Mouse (Mus musculus): Measurements from ENCODE around the gene Rpl15. TPM values are rescaled to one million over a fixed set of nuclear protein-coding genes. Genes with fewer than 3 reads are reported as not detected.

Gene Rpl15
- 105 and 148 TPM in 2 replicates for polyA plus RNA-seq (2012; rRNA removed)

- peaks cover 4% of the 10 kb centered on the region for H3K4me1 ChIP-seq (ENCODE audit: control insufficient read depth, insufficient read depth, low read length)
- peak; percentile 97 for DNase-seq
- under 1% methylated on average over 78 of the region's 78 CpGs for WGBS
- peak within 1 kb of the TSS; percentile 98 for H3K4me3 ChIP-seq (replicated peaks; ENCODE audit: extremely low read depth, low read depth, low read length)
- peak; percentile 87 for TF ChIP-seq POLR2A (IDR thresholded peaks at IDR 0.05; ENCODE audit: borderline replicate concordance, extremely low read depth, low read depth, low read length)
- no peak for TF ChIP-seq CTCF (IDR thresholded peaks at IDR 0.05; ENCODE audit: insufficient read depth, low read length)
Observed at GRCm38 (mm10) chr14:18270529-18271441, at the start of gene Rpl15, which contains the start of gene Nkiras1. Rpl15 (minus strand) TSS chr14:18271391. Nkiras1 (plus strand) TSS chr14:18271136.

GRCm38 (mm10) chr14:18317457-18318411, 46.5 kb upstream of the Rpl15 start:
- WGBS, result 46% methylated on average over 11 of the region's 11 CpGs
- DNase-seq, result no peak
- TF ChIP-seq CTCF (IDR thresholded peaks at IDR 0.05; ENCODE audit: insufficient read depth, low read length), result no peak
- no peak for TF ChIP-seq POLR2A (IDR thresholded peaks at IDR 0.05; ENCODE audit: borderline replicate concordance, extremely low read depth, low read depth, low read length)
- H3K4me3 ChIP-seq (replicated peaks; ENCODE audit: extremely low read depth, low read depth, low read length), result no peak overlapping the region
- no peaks in the 10 kb centered on the region; the same call in 1 of the 2 replicates for H3K4me1 ChIP-seq (ENCODE audit: control insufficient read depth, insufficient read depth, low read length)

DNA sequence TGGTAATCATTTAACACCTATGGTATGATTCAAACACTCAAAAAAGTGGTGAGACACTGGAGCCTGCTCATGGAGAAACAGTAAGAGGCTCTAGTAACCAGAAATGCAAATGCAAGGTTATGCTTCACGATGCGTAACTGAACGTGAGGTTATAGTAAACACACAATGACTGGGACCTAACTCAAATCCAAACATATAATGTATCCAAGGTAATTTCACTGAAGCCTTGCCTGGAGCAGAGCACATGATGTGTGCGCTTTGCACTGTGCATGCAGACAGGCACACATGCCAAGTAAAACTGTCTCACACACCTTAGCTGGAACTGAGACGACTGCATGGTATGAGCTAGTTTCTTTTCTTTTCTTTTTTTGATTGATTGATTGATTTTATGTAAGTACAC, 33.0 kb upstream of the Rpl15 start:
- H3K4me1 ChIP-seq (ENCODE audit: control insufficient read depth, insufficient read depth, low read length), result peaks cover 13% of the 10 kb centered on the region
- TF ChIP-seq CTCF (IDR thresholded peaks at IDR 0.05; ENCODE audit: insufficient read depth, low read length) (no peak), POLR2A (IDR thresholded peaks at IDR 0.05; ENCODE audit: borderline replicate concordance, extremely low read depth, low read depth, low read length) (no peak)
- H3K4me3 ChIP-seq (replicated peaks; ENCODE audit: extremely low read depth, low read depth, low read length), result no peak overlapping the region
- no peak for DNase-seq
- 90% methylated on average over 5 of the region's 5 CpGs for WGBS

DNA sequence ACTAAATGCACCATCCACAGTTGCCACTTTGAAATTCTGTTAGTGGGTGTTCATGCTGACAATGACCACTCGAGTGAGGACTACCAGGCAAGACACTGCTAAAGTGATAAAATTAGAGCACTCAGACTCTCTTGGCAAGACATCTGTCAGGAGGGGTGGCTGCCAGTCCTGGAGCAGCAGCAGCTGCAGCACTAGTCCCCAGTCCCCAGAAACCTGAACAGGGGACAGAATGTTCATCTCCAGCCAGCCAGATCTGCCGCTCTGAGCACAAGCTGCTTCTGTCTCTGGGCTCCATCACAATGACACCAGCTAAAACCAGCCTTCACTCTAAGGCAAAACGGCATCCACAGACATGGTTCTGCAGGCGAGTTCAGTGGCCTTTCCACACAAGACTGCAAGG, 32.1 kb upstream of the Rpl15 start:
- TF ChIP-seq CTCF (IDR thresholded peaks at IDR 0.05; ENCODE audit: insufficient read depth, low read length) (no peak), POLR2A (IDR thresholded peaks at IDR 0.05; ENCODE audit: borderline replicate concordance, extremely low read depth, low read depth, low read length) (no peak)
- no peak overlapping the region for H3K4me3 ChIP-seq (replicated peaks; ENCODE audit: extremely low read depth, low read depth, low read length)
- WGBS, result 67% methylated on average over 4 of the region's 4 CpGs
- H3K4me1 ChIP-seq (ENCODE audit: control insufficient read depth, insufficient read depth, low read length), result peaks cover 13% of the 10 kb centered on the region
- DNase-seq, result no peak

DNA sequence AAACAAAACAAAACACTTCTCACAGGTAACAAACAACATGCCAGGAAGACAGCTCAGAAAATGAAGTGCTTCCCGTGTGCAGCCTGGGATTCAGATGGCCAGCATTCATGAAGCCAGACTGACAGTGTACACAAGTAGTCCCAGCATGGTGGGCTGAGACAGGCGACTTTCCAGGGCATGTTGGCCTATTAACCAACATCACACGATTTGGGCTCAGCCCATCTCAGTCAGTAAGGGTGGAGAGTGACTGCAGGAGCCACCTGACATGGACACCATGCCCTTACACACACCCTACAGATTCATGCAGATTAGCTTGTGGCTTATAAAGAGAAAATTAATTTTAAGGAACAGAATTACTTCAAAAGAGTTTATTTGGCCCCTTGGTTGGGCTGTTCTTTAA, 31.6 kb upstream of the Rpl15 start:
- TF ChIP-seq CTCF (IDR thresholded peaks at IDR 0.05; ENCODE audit: insufficient read depth, low read length), result no peak
- TF ChIP-seq POLR2A (IDR thresholded peaks at IDR 0.05; ENCODE audit: borderline replicate concordance, extremely low read depth, low read depth, low read length), result no peak
- DNase-seq, result no peak
- 53% methylated on average over 3 of the region's 3 CpGs for WGBS
- Histone ChIP-seq H3K4me1 (ENCODE audit: control insufficient read depth, insufficient read depth, low read length) (peaks cover 13% of the 10 kb centered on the region), H3K4me3 (replicated peaks; ENCODE audit: extremely low read depth, low read depth, low read length) (no peak overlapping the region)

- H3K4me1 ChIP-seq (ENCODE audit: control insufficient read depth, insufficient read depth, low read length), result peaks cover 13% of the 10 kb centered on the region
- WGBS, result 49% methylated on average over 3 of the region's 3 CpGs
- DNase-seq, result peak; percentile 27
- TF ChIP-seq POLR2A (IDR thresholded peaks at IDR 0.05; ENCODE audit: borderline replicate concordance, extremely low read depth, low read depth, low read length), result no peak
- H3K4me3 ChIP-seq (replicated peaks; ENCODE audit: extremely low read depth, low read depth, low read length), result no peak overlapping the region
Observed at GRCm38 (mm10) chr14:18301591-18301990, 30.4 kb upstream of the Rpl15 start.

DNA sequence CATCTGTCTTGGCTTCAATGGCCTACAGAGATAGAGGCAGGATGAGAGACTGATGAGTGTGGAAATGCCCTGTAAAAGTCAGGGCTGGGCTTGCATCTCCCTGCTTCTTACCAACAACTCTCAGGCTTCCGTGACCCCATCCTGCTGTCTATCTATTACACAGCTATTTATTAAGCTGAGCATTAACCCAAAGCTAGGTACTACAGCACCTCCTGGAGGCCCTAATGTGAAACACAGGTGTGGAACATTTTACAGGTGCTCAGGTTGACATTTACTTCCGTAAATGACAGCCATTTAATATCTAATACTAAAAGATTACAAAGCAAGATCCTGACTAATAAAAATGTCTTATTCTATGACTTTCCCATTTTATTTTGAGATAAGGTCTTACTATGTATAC, 29.5 kb upstream of the Rpl15 start:
- 89% methylated on average over 2 of the region's 2 CpGs for WGBS
- TF ChIP-seq POLR2A (IDR thresholded peaks at IDR 0.05; ENCODE audit: borderline replicate concordance, extremely low read depth, low read depth, low read length), result no peak
- TF ChIP-seq CTCF (IDR thresholded peaks at IDR 0.05; ENCODE audit: insufficient read depth, low read length), result no peak
- H3K4me3 ChIP-seq (replicated peaks; ENCODE audit: extremely low read depth, low read depth, low read length), result no peak overlapping the region
- H3K4me1 ChIP-seq (ENCODE audit: control insufficient read depth, insufficient read depth, low read length), result peaks cover 13% of the 10 kb centered on the region
- DNase-seq, result no peak

DNA sequence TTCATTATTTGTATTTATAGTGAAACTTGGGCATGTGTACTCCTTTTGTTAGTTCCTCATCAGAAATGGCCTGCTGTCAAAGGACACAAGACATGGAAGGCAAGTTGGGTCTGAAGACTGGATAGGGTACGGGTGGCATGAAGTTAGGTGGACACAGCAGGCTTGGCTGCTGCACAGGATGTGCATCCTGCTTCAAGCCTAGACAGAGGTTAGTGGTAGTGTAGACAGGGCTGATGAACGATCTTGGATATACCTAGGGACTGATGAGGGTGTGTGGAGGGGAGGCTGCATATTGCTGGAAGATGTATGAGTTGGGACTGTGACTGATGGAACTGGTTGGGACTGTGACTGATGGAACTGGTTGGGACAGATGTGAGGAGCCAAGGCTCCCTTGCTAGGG, 27.7 kb upstream of the Rpl15 start:
- no peak for TF ChIP-seq POLR2A (IDR thresholded peaks at IDR 0.05; ENCODE audit: borderline replicate concordance, extremely low read depth, low read depth, low read length)
- TF ChIP-seq CTCF (IDR thresholded peaks at IDR 0.05; ENCODE audit: insufficient read depth, low read length), result no peak
- DNase-seq, result no peak
- Histone ChIP-seq H3K4me1 (ENCODE audit: control insufficient read depth, insufficient read depth, low read length) (peaks cover 13% of the 10 kb centered on the region), H3K4me3 (replicated peaks; ENCODE audit: extremely low read depth, low read depth, low read length) (no peak overlapping the region)
- 76% methylated on average over 2 of the region's 2 CpGs for WGBS

GRCm38 (mm10) chr14:18297441-18297840, 26.2 kb upstream of the Rpl15 start:
- WGBS, result 81% methylated on average over 2 of the region's 2 CpGs
- Histone ChIP-seq H3K4me3 (replicated peaks; ENCODE audit: extremely low read depth, low read depth, low read length) (no peak overlapping the region), H3K4me1 (ENCODE audit: control insufficient read depth, insufficient read depth, low read length) (peaks cover 11% of the 10 kb centered on the region)
- TF ChIP-seq CTCF (IDR thresholded peaks at IDR 0.05; ENCODE audit: insufficient read depth, low read length) (no peak), POLR2A (IDR thresholded peaks at IDR 0.05; ENCODE audit: borderline replicate concordance, extremely low read depth, low read depth, low read length) (no peak)
- no peak for DNase-seq
